Mouse (Mus musculus) limb, embryonic 10.5 days (tissue): ENCODE data around the gene Itpr1. TPM values are rescaled to one million over a fixed set of nuclear protein-coding genes. Genes with fewer than 3 reads are reported as not detected.

ENCODE experiments used
- DNase-seq: peaks from one replicate; pipeline ENCODE4 v3.0.0-alpha.2; 2017; ENCODE audit warnings: low spot score
- H3K27ac ChIP-seq: fragments of 300-500 bp; sonication (generic); 2 replicates; pipeline ENCODE4 v1.5.1; 2016; ENCODE audit warnings: mild to moderate bottlenecking
- H3K27me3 ChIP-seq: fragments of 300-500 bp; sonication (generic); 2 replicates; pipeline ENCODE4 v1.6.1; 2016; ENCODE audit warnings: low read depth, mild to moderate bottlenecking; ENCODE audit not compliant: poor library complexity, severe bottlenecking
- H3K36me3 ChIP-seq: fragments of 300-500 bp; sonication (generic); 2 replicates; pipeline ENCODE4 v1.6.1; 2016; ENCODE audit warnings: mild to moderate bottlenecking, moderate library complexity
- H3K4me1 ChIP-seq: fragments of 300-500 bp; sonication (generic); 2 replicates; pipeline ENCODE4 v1.6.1; 2016
- H3K4me3 ChIP-seq: fragments of 300-500 bp; sonication (generic); 2 replicates; pipeline ENCODE4 v1.5.1; 2016; ENCODE audit warnings: mild to moderate bottlenecking, moderate library complexity
- H3K9me3 ChIP-seq: fragments of 300-500 bp; sonication (generic); replicated peaks from 2 replicates; pipeline ENCODE4 v1.6.1; 2016; ENCODE audit warnings: mild to moderate bottlenecking
- WGBS: fragments of 180-500 bp; shearing (Covaris S2); methylation state at CpG from one replicate; pipeline ENCODE4 v1.1.7; 2016; 5-methylcytosine and 5-hydroxymethylcytosine counted together
- polyA plus RNA-seq: library from polyadenylated mRNA; unstranded; fragments of >200 nt; fragmentation: Nextera tagmentation; extraction: Ambion mirVana; gene quantifications from 2 replicates; pipeline ENCODE4 v1.2.1, GENCODE M21; 2016

Gene Itpr1
- polyA plus RNA-seq, 1 experiment from 2014 or later: 9.8 TPM

DNA sequence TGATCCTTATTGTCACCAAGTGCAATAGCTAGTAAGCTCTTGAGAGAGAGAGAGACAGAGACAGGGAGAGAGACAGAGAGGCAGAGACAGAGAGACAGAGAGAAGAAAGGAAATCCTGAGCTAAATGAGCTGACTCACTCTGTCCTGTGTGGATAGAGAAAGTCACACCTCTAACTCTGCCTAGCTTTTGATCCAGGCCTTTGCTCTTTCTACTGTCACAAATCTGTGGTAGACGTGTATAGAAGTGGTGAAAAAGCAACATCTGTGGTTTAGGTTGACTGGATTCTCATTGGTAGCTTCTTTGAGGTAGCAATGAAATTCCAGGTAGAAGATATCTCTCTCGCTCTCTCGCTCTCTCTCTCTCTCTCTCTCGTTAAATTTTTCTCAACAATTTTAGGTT lies 322.4 kb downstream of the Itpr1 start:
- Histone ChIP-seq H3K4me3 (no peak overlapping the region), H3K36me3 (no peaks in the 10 kb centered on the region), H3K27ac (no peak overlapping the region), H3K27me3 (no peaks in the 10 kb centered on the region), H3K4me1 (peaks cover 19% of the 10 kb centered on the region), H3K9me3 (no peaks in the 10 kb centered on the region)
- WGBS: 86% methylated on average over 4 of the region's 4 CpGs
- no peak for DNase-seq

DNA sequence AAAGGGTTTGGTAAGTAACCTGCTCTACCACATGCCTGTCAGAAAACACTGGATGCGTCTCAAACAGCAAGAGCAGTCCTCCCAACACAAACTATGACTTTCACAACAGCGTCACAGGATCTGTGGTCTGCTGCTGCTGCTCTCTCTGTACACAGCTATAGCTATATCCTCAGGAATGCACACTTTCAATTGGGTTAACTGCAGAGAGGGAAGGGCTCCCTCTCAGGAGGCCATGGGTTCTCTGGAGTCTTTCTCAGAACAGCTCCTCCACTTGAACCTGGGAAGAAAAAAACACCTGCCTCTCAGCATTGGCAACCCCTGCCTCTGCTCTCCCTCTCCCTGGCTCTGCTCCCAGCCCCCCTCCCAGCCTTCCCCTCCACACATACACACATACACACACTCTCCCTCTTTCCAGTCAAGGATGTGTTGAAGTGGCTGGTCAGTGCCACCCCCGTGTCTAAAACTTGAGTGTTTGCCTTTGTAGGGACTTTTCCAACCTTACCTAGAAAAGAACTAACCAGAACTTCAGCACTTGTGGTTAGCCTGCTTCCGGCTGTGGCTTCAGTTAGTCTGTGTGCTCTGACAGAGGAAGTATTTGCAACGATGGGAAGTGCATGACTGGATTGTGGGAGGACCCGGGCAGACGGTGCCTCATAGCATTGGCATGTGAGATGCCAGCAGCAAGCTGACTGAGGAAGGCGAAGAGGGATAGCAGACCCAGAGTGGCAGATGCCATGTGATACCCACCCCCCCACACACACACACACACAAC lies 323.8 kb downstream of the Itpr1 start:
- H3K4me1 ChIP-seq: 0 out of 2 replicates have a peak, but pooled peaks cover 6% of the 10 kb centered on the region
- WGBS: 89% methylated on average over 8 of the region's 8 CpGs
- no peaks in the 10 kb centered on the region for H3K27me3 ChIP-seq
- no peaks in the 10 kb centered on the region for H3K9me3 ChIP-seq
- DNase-seq: no peak
- no peak overlapping the region for H3K27ac ChIP-seq
- H3K36me3 ChIP-seq: no peaks in the 10 kb centered on the region
- no peak overlapping the region for H3K4me3 ChIP-seq

- Histone ChIP-seq H3K9me3 (no peaks in the 10 kb centered on the region), H3K27ac (no peak overlapping the region), H3K27me3 (no peaks in the 10 kb centered on the region), H3K36me3 (no peaks in the 10 kb centered on the region; the same call in 1 of the 2 replicates), H3K4me1 (0 out of 2 replicates have a peak, but pooled peaks cover 6% of the 10 kb centered on the region), H3K4me3 (no peak overlapping the region)
- DNase-seq: no peak
- WGBS: 96% methylated on average over 4 of the region's 4 CpGs
These were observed 325.5 kb downstream of the Itpr1 start for GRCm38 (mm10) chr6:108538406-108538805.

- Histone ChIP-seq H3K36me3 (no peaks in the 10 kb centered on the region; the same call in 1 of the 2 replicates), H3K27me3 (no peaks in the 10 kb centered on the region), H3K27ac (no peak overlapping the region), H3K4me3 (no peak overlapping the region), H3K4me1 (0 out of 2 replicates have a peak, but pooled peaks cover 6% of the 10 kb centered on the region), H3K9me3 (no peaks in the 10 kb centered on the region)
- WGBS: 88% methylated on average over 6 of the region's 6 CpGs
- DNase-seq: no peak
These were observed 327.5 kb downstream of the Itpr1 start for GRCm38 (mm10) chr6:108540441-108540840.

DNA sequence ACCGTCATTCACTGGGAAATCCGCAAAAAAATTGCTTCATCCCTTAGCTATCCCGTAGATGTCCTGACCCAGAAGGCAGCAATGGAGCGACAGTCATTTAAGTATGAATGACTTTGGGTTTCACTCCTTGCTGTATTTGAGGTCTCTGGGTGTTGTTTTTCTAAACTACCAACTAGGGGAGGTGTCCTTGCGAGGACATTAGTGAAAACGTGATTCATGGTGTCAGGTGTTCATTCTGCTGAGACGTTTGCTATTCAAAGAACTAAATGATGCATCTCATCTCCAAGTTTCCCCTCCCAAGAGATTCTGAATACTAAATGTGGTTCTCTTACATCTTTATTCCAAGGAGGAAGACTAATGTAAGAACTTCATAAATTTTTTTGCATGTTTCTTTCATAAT lies 332.0 kb downstream of the Itpr1 start:
- H3K4me1 ChIP-seq: no peaks in the 10 kb centered on the region
- H3K27ac ChIP-seq: no peak overlapping the region
- 89% methylated on average over 7 of the region's 7 CpGs for WGBS
- H3K4me3 ChIP-seq: no peak overlapping the region
- no peaks in the 10 kb centered on the region for H3K27me3 ChIP-seq
- H3K9me3 ChIP-seq: no peaks in the 10 kb centered on the region
- H3K36me3 ChIP-seq: no peaks in the 10 kb centered on the region; the same call in 1 of the 2 replicates
- DNase-seq: no peak

GRCm38 (mm10) chr6:108545464-108545863 lies 332.6 kb downstream of the Itpr1 start:
- Histone ChIP-seq H3K27me3 (no peaks in the 10 kb centered on the region), H3K27ac (no peak overlapping the region), H3K4me3 (no peak overlapping the region), H3K9me3 (no peaks in the 10 kb centered on the region), H3K36me3 (no peaks in the 10 kb centered on the region; the same call in 1 of the 2 replicates), H3K4me1 (no peaks in the 10 kb centered on the region)
- no peak for DNase-seq
- WGBS: 89% methylated on average over 5 of the region's 5 CpGs

DNA sequence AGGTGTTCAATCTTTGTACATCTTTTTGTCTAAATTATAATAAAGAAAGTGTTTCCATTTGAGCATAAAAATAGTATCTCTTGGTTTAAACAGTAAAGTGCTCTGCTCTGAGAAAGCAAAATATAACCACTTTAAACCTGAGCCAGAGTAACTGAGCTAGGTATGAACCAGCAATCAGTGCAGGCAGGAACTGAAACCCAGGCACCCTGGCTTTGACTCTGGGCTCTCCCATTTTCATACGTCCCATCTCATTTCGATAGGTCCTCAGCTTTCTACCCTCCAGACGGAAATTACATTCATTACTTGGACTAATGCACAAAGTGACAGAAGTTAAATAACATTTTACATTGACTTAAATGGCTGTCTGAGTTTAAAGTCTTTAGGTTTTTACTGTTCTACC lies 335.5 kb downstream of the Itpr1 start:
- H3K4me3 ChIP-seq: no peak overlapping the region
- no peak for DNase-seq
- H3K27me3 ChIP-seq: no peaks in the 10 kb centered on the region
- 0 out of 2 replicates have a peak, but pooled peaks cover 4% of the 10 kb centered on the region for H3K36me3 ChIP-seq
- WGBS: 92% methylated on average over 3 of the region's 3 CpGs
- no peaks in the 10 kb centered on the region for H3K4me1 ChIP-seq
- H3K9me3 ChIP-seq: no peaks in the 10 kb centered on the region
- H3K27ac ChIP-seq: no peak overlapping the region

DNA sequence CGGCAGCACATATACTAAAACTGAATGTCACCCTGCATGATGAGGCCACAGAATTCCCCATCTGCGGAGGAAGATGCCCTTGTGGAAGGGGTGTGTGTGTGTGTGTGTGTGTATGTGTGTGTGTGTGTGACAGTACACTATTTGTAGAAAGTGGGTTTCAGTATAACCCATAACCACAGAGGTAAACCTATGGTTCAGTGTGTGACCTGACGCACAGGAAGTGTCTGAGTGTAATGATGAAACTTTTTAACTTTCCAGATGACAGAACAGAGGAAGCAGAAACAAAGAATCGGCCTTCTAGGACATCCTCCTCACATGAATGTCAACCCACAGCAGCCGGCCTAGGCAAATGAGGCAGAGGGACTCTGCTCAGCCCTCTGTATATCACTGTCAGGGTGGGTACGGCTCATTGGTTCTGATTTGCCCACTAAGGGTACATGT lies 336.6 kb downstream of the Itpr1 start:
- H3K9me3 ChIP-seq: no peaks in the 10 kb centered on the region
- 92% methylated on average over 6 of the region's 6 CpGs for WGBS

DNA sequence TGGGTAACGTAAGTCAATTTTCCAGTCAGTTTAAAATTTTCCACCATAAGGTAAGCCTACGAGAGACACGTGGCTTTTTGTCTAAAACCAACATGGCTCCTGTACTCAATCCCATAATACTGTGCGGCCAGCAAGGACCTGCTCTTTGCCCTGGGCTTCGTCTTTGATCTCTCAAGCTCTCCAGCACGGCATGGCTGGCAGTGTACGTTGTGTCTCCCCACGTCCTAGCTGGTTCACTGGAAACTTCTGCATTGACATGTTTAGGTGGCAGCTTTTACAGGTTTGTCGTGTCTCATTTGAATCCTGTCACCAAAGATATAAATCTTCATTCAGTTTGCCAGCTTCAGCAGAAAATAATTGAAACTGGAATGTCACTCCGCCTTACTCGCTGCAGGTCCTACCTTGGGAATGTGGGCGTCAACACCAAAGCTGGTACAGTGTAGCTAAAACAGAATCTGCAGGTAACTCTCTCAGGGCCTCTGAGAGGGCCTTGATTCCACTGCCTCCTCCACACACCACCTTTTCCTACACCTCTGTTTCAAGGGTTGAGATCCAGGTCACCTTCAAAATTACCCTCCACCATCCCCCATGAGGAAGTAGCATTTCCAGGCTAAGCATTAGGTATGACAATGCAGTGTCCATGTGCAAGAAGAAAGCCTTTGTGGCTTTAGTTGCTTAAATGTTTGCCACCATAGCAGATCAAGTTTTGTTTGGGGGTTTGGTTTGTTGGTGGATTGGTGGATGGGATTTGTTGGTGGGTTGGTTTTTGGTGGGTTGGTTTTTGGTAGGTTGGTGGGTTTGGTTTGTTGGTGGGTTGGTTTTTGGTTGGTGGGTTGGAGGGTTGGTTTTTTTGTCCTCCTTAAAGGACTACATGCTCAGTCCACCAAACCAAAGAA lies 339.1 kb downstream of the Itpr1 start:
- no peaks in the 10 kb centered on the region for H3K9me3 ChIP-seq
- H3K4me1 ChIP-seq: no peaks in the 10 kb centered on the region
- WGBS: 90% methylated on average over 12 of the region's 12 CpGs
- H3K27ac ChIP-seq: no peak overlapping the region
- 0 out of 2 replicates have a peak, but pooled peaks cover 4% of the 10 kb centered on the region for H3K36me3 ChIP-seq
- DNase-seq: no peak
- no peak overlapping the region for H3K4me3 ChIP-seq
- no peaks in the 10 kb centered on the region for H3K27me3 ChIP-seq

More for the DNA sequence above, 336.6 kb downstream of the Itpr1 start:
- Histone ChIP-seq H3K27ac (no peak overlapping the region), H3K36me3 (0 out of 2 replicates have a peak, but pooled peaks cover 4% of the 10 kb centered on the region), H3K4me1 (no peaks in the 10 kb centered on the region), H3K27me3 (no peaks in the 10 kb centered on the region), H3K4me3 (no peak overlapping the region)
- DNase-seq: no peak

DNA sequence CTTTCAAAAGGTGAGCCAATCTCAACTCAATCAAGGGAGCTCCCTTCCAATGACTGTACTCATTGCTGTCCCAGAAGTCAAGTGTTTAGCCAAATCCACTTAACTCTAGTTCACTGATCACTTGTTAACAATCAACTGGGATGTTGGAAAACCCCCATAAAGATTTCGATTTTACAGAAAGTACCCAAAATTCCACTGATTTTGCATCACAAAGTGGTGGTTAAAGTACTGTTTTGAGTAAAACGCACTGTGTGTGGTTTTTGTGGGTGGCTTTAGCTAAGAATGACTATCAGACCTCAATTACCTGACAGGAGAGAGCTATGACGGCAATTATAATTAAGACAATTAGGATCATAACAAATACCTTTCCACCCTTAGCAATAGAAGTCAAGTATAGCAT lies 340.1 kb downstream of the Itpr1 start:
- Histone ChIP-seq H3K4me3 (no peak overlapping the region), H3K4me1 (no peaks in the 10 kb centered on the region), H3K9me3 (no peaks in the 10 kb centered on the region), H3K27ac (no peak overlapping the region), H3K27me3 (no peaks in the 10 kb centered on the region), H3K36me3 (0 out of 2 replicates have a peak, but pooled peaks cover 4% of the 10 kb centered on the region)
- WGBS: 90% methylated on average over 3 of the region's 3 CpGs
- no peak for DNase-seq

DNA sequence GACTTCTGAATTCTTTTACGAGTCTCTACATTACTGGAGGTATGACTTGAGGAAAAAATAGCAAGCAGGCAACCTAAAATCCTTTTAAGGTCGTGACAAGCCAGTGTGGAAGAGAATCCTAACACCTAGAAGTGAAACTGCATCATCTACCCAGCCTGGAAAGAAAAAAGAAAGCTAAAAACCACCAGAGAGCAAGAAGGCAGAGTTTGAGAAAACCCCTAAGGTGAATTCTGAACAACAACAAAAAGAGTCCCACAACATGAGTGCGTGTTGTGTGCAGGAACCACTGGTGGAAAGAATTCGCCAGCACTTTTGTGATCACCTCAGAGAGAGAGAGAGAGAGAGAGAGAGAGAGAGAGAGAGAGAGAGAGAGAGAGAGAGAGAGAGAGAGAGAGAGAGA lies 340.6 kb downstream of the Itpr1 start:
- H3K36me3 ChIP-seq: 0 out of 2 replicates have a peak, but pooled peaks cover 4% of the 10 kb centered on the region
- no peak for DNase-seq
- H3K27ac ChIP-seq: no peak overlapping the region
- no peaks in the 10 kb centered on the region for H3K9me3 ChIP-seq
- WGBS: 93% methylated on average over 4 of the region's 4 CpGs
- H3K4me3 ChIP-seq: no peak overlapping the region
- H3K27me3 ChIP-seq: no peaks in the 10 kb centered on the region
- H3K4me1 ChIP-seq: no peaks in the 10 kb centered on the region

DNA sequence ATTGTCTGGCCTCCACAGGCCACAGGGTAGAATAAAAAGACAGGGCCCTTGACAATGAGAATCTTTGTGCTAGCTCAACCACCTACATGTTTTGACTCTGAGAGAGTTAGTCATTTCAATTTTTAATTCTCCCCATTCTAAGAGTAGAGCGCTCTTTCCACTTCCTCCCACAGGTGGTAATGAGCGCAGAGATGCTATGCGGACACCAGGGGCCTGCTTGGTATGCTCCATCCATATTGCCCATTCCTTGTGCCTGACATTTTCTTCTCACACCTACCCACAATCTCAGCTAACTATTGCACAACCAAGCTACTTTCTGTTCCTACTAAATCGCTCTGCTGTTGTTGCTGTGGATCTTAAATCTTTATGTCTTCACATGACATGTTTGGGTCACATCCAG lies 341.5 kb downstream of the Itpr1 start:
- Histone ChIP-seq H3K4me3 (no peak overlapping the region), H3K4me1 (no peaks in the 10 kb centered on the region), H3K27me3 (no peaks in the 10 kb centered on the region), H3K36me3 (0 out of 2 replicates have a peak, but pooled peaks cover 4% of the 10 kb centered on the region), H3K9me3 (no peaks in the 10 kb centered on the region), H3K27ac (no peak overlapping the region)
- DNase-seq: no peak
- 94% methylated on average over 4 of the region's 4 CpGs for WGBS

DNA sequence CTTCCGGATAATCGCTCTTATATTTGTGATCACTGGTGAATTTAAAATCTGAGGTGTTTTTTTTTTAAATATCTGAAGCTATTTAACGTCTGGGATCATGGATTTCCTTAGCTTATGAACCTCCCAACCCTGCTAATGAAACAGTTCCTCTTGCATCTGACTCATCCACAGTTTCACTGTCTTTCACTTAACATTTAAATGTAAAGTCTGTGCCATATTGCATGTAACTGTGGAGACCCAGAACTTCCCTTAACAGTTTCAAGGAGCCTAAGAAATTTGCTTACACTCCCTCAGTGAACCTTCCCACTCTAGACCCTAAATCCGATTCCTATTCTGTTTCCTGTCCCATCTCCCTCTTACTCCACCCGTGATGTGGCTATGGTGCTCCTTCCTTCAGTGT lies 342.0 kb downstream of the Itpr1 start:
- Histone ChIP-seq H3K4me3 (no peak overlapping the region), H3K36me3 (0 out of 2 replicates have a peak, but pooled peaks cover 4% of the 10 kb centered on the region), H3K27ac (no peak overlapping the region), H3K9me3 (no peaks in the 10 kb centered on the region), H3K27me3 (no peaks in the 10 kb centered on the region), H3K4me1 (no peaks in the 10 kb centered on the region)
- DNase-seq: no peak
- WGBS: 83% methylated on average over 5 of the region's 5 CpGs
